Mouse (Mus musculus): Measurements from ENCODE around the gene Doc2a.
A peak's percentile ranks its signal among the peaks of the same experiment; 100 is the strongest.

Doc2a gene

GRCm38 (mm10) chr7:126823202-126823711, 24.0 kb upstream of the Doc2a start:
- DNase-seq (ENCODE audit: low read depth, low spot score), result no peak

DNA sequence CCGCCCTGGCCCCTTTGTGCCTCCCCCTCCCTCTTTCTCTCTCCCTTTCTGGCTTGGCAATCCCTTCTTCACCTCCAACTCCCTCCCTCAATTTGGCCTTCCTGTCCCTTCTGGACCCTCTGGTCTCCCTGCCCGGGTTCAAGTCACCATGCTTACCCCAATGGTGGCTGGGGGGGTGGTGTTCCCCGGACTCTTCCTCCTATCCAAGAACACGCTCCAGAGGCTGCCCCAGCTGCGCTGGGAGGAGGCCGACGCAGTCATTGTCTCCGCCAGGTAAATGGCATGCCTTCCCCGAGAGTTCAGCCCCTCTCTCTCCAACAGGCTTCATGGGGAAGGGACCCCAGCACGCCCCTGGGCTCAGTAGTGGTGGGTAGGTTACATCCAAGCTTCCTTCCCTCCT, 23.3 kb upstream of the Doc2a start:
- DNase-seq (ENCODE audit: low read depth, low spot score), result no peak

- DNase-seq (ENCODE audit: low read depth, low spot score), result no peak
Measured at GRCm38 (mm10) chr7:126825403-126825802, 21.8 kb upstream of the Doc2a start.

DNA sequence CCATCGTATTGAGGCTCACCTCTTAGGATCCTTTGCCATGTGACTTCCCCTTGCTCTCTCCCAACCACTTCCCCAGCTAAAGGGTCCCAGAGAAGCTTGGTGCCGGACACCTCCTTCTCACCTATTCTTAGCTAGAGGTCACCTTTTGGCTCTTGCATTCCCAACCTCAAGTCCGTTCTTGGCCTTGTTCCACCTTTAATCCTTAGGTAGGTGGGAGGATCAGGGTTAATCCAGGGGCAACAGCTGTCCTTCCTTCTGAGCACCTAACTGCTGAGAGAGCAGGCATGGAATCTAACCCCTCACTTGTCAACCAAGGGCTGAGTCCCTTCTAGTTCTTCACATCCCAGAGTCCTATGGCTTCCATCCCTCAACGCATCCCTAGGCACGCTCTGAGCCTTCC, 21.3 kb upstream of the Doc2a start:
- DNase-seq (ENCODE audit: low read depth, low spot score), result no peak

DNA sequence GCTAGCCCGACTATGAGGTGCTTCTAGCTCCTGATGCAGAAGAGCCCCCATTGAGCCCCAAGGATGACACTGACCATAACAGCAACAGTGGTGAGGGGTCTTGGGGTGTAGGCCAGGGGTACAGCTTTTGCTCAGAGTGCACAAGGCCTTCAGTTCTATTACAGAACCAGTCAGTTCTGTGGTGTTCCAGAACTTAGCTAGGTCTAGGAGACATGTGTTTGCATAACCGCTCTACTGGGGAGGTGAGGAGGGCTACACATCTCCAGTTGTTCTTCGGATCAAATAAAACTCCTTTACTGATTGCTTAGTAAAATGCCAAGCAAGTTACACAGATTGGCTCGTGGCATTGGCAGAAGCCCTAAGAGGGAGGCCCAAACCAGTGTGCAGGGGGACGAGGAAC, 15.7 kb upstream of the Doc2a start, which contains the start of gene 4930451I11Rik:
4930451I11Rik (minus strand) TSS at position 101 of the 400 bp plus-strand sequence.
- DNase-seq (ENCODE audit: low read depth, low spot score), result no peak

DNA sequence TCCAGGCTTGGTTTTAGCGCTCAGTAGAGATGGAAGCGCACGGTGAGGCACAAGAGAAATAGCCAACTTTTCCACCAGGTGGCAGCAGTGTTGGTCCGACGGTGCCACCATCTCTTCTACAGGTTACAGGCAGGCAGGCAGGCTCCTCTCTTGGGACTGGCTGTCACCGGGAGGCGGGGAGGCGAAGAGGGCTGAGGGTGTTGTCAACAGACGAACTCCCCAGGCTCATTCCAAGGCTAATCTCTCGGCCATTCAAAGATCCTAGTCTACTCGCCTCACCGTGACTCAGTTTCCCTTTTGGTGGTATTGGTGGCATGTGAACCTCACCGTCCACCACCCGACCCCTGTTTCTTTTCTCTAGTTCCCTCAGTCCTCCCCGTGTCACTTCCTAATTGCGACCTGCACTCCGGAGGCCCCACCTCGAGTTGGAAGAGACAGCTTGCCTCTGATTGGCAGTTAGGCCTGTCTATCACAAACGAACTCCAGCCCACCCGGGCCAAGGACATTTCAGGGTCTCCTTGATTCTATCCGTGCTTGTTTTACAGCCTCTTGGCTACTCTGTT, 15.1 kb upstream of the Doc2a start:
- peak; percentile 97 for DNase-seq (ENCODE audit: low read depth, low spot score)

- no peak for DNase-seq (ENCODE audit: low read depth, low spot score)
Measured at GRCm38 (mm10) chr7:126833294-126833693, 13.9 kb upstream of the Doc2a start.

GRCm38 (mm10) chr7:126843276-126843675, 3.9 kb upstream of the Doc2a start:
- DNase-seq (ENCODE audit: low read depth, low spot score), result no peak

DNA sequence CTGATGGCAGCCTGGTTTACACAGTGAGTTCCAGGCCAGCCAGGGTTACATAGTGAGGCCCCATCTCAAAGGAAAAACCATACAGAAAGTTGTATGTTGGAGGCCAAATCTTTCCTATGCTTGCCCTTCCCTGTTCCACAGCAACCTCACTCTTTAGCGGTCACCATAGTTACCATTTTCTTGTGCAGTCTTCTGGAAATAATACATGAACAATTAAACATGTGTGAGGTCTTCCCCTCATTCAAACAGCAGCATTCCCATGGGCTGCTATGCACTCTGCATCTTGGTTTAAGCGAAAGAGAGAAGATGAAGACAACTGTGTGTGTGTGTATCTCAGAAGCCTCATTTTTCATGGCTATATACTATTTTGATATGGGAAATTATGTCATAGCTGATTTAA, 1.7 kb upstream of the Doc2a start:
- no peak for DNase-seq (ENCODE audit: low read depth, low spot score)

DNA sequence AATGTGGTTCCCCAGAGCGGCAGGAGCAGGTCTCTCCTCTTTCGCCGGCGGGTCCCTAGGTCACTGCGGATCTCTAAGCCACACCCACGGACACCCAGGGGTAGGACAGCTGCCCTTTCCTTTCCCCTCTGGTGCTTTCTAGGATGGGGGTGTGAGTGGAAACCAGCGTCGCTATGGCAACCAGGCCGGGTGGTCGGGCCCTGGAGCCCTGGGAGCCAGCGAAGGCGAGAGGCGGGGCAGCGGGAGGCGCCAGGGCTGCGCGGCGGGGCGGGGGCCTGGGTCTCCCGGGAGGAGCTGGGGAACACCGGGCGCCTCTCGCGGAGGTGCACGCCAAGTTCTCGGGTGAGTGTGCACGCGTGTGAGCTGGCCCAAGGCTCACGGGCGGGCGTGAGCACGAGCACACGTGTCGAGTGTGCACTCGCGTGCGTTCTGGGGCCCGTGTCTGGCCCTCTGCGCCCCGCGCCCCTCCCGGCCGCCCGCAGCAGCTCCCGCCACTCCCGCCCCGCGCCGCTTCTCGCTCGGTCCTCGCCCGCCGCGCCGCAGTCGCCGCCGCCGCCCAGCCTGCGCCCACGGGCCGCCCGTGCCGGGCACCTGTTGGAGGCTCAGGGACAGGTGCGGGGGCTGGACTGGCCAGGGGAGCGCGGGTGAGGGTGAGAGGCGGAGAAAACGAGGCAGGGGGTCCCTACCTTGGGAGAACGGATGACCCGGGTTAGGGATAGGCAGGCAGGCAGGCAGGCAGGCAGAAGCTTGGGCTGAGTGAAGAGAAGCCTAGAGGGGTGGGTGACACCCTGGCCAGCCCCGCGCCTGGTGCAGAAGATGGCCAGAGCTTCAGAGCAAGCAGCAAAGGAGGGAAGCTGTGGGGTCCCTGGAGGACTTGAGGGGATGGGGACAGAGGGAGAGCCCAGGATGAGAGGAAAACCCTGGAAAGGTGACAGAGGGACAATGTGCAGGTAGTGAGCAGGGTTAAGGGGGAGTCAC, 494 bp downstream of the Doc2a start:
- peak; percentile 75 for DNase-seq (ENCODE audit: low read depth, low spot score)

DNA sequence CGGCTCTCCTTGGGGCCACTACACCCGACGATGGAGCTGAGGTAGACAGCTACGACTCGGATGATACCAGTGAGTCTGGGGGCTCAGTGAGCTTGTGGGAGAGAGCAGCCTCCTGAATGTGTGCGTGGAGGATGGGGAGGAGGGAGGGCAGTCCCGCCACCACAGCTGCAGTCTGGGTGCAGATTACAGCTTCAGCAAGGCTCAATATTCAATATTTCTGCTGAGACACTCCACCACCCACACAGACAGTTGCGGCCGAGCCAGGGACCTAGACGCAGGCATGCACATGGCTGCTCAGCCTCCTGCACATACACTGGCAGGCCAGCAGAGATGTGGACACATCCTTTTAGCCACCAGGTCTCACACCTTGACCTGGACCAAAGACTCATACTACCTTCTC, 1.6 kb downstream of the Doc2a start:
- DNase-seq (ENCODE audit: low read depth, low spot score), result no peak

DNA sequence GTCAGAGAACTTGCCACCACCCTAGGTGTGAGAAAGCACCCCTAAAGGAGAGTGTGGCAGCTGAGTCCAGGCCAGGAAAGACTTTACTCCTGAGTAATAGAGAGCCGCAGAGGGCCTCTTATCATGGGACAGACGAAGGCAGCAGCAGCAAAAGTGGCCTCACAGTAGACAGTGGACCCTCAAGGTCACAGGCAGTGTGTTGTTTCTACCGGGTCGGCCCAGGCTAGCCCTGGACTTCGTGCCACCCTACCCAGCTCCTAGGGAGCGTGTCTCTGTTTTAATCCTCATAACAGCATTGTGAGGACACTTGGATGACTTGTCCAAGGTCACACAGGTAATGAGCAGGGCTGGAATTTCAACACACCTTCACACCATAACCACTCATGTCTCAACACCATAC, 2.9 kb downstream of the Doc2a start:
- DNase-seq (ENCODE audit: low read depth, low spot score), result no peak

GRCm38 (mm10) chr7:126851192-126851591, 4.0 kb downstream of the Doc2a start:
- DNase-seq (ENCODE audit: low read depth, low spot score), result no peak

DNA sequence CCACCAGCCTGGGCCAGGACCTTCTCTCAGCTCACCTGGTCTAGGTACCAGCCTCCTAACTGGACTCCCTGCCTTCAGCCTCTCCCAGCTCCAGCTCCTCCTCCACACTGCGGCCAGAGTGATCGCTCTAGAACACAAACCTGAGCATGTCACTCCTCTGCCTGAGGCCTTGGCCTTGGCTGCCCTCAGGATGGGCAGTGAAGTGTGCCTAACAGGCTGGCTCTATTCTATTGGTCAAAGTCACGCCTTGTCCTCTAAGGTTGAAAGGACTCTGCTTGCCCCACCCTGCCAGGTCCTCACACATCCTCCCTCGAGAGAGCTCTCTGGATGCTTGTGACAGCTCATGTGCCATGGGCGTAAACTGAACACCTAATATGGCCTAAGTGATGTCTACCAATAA, 6.2 kb downstream of the Doc2a start:
- DNase-seq (ENCODE audit: low read depth, low spot score), result no peak

- DNase-seq (ENCODE audit: low read depth, low spot score), result no peak
Measured at GRCm38 (mm10) chr7:126855641-126856040, 8.4 kb downstream of the Doc2a start.

- DNase-seq (ENCODE audit: low read depth, low spot score), result peak; percentile 95
Measured at GRCm38 (mm10) chr7:126856741-126857420, 9.7 kb downstream of the Doc2a start.

GRCm38 (mm10) chr7:126860987-126861386, 13.8 kb downstream of the Doc2a start:
- peak; percentile 47 for DNase-seq (ENCODE audit: low read depth, low spot score)

DNA sequence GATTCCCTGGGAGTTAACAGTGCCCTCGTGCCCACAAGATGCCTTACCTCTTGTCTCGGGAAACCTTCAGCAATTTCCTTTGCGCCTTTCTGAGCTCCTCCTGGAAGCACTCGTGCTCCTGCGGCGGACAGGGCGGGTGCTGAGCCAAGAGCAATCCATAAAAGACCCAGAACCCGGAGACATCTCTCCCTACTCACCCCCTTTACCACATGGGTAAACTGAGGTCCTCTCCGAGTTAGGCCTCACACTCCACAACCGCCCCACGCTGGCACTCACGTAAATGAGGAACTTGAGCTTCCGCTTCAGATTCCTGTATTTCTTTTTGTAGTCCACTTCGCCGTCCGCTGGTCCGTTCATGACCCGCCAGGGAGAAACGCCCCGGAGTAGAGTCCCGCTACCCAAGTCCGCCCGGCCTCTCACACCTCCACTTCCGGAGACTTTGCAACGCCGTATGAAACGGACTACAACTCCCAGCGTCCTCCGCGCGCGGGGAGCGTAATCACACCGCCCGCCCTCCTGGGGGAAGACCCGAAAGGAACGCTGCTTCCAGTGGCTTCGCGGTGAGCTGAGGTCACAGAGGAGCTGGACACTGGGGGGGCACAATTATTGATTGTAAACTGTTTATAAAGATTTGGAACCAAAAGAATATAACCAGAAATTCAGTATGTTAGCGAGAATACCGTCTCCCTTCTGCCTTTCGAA, 14.4 kb downstream of the Doc2a start, which contains the start of gene Hirip3:
Hirip3 (plus strand) TSS at position 544 of the 702 bp plus-strand sequence.
- peak; percentile 97 for DNase-seq (ENCODE audit: low read depth, low spot score)

- peak; percentile 96 for DNase-seq (ENCODE audit: low read depth, low spot score)
Measured at GRCm38 (mm10) chr7:126862147-126862784, 15.1 kb downstream of the Doc2a start, which contains the start of gene Ino80e. Ino80e (minus strand) TSS chr7:126862377.

DNA sequence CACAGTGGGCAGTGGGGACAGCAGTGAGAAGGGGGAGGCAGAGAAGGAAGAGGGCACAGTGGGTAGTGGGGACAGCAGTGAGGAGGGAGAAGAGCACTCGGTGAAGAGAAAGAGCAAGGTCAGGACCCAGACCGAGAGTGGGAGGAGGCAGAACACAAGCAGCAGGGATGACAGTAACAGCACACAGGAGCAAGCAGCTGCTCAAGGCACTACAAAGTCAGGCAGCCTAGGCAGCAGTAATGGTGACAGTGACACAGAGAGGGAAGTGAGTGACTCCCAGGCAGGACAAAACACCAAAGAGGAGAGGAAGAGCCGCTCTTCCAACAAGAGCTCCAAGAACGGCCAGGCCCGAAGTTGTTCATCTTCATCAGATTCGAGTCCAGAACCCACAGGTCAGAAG, 16.6 kb downstream of the Doc2a start:
- no peak for DNase-seq (ENCODE audit: low read depth, low spot score)

DNA sequence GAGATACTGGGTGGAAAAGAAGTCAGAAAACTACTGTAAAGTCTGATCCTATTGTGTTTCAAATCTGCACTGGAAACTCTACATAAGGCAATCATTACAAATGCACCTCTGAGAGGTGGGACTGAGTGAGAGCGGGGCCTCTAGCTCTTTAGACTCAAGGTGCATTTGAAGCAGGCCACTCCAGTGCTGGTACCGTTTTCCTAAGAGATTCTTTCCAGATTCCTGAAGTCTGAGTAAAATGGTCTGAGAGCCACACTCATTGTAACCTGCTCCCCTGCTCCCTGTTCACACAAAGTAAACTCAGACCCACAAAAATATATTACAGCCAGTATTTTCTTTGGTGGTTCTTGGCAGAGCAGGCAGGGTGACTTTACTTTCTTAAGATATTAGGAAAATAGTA, 20.3 kb downstream of the Doc2a start:
- no peak for DNase-seq (ENCODE audit: low read depth, low spot score)

All from R1 (cell line).